Mouse (Mus musculus) mouse embryonic stem cell (cell line): ENCODE data around the gene Prl7d1.
"Not testable (repeated sequence)": the region's sequence is repeated elsewhere in the genome, so short reads cannot be mapped to it uniquely, and the experiment has no call there.

Experiments used
- in situ Hi-C, 2 experiments: fragments of 300-500 bp; cut with MboI; formaldehyde crosslinking; loops; 1 replicate in 1 of 2; 3 replicates in 1 of 2; pipeline ENCODE4 v1.14.3; 2019 to 2020; ENCODE audit warnings: low sequenced_read_pairs in 2 of 2, low pct_unique_long_range_greater_than_20kb in 1 of 2, mixed read lengths in 1 of 2; ENCODE audit not compliant: unreplicated experiment in 1 of 2

Gene Prl7d1

DNA sequence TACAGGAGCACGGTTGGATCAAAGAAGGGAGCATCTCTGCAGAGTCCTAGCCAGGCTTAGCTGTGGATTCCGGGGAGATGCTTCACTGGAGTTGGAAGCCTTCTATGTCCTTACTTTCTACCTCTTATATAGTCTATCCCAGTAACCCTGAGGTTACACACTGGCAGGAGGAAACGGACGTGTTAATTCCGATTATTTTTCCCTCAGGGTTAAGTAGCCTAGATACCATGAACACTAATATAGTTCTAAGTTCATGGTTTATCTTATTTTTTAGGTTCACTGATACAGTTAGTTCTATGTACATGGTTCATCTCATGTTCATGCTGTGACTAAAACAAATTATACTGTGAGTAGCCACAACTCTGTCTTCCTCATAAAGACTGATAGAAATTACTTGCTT, at the start of gene Prl7d1:
Gene Prl7d1 (minus strand): TSS at position 101 of the 400 bp plus-strand sequence.
- in situ Hi-C loops: no loop called here

DNA sequence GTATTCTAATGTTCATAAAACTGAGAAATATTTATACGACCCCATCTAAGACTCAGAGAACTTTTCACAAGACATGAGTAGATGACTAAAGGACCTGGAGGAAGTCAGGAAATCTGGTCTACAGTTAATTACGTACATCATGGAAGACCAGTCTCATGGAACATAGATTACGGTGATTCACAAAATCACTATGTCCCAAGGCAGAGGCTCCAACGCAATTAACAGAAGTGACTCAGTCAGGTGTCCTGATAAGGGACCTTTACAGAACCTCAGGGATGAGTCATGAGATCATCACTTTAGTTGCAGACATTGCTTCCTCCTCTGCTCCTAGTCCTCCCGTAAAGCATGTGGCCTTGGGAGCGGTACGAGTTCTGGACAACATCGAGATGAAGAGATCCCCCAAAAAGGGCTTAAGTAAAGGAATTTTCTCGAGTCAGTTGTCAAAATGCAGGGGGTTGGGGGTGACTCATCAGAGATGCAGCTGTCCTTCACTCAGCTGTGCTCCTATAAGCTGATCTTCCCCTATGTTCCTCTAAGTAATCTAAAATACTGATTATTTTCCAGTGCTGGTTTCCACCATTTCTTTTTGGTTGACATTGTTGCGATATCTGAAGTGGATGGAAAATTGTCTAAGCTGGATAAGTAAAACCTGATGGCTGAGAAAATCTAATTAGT, 18.1 kb upstream of the Prl7d1 start:
- in situ Hi-C loops: no loop called here

DNA sequence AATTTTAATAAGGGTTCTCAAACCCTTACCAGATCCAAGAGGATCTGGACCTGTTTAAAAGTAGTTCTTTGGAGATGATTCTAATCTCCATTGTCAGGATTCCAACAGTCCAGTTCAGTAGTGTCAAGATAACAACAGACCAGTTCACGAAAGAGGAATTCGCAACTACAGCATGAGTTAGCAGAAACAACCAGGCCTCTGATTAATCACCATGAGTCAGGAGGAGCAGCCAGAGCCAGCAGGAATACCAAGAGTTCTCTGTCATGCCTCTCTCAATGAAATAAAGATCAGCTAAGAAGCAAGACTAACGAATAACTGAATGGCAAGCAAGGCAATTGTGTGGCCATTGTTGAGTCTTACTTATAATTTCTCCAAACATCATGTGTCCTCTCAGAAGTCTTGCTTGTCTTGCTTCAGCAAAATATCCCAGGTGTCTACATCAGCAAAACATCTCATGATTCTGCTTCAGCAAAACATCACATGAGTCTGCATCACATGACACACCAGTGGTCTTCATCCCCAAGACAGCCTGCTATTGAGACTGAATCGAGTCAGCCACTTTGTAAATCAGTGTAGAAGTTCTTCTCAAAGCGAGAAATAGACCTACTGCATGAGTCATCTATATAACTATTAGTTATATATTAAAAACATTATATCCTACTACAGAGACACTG, 13.9 kb upstream of the Prl7d1 start:
- in situ Hi-C loops: not testable (repeated sequence)

DNA sequence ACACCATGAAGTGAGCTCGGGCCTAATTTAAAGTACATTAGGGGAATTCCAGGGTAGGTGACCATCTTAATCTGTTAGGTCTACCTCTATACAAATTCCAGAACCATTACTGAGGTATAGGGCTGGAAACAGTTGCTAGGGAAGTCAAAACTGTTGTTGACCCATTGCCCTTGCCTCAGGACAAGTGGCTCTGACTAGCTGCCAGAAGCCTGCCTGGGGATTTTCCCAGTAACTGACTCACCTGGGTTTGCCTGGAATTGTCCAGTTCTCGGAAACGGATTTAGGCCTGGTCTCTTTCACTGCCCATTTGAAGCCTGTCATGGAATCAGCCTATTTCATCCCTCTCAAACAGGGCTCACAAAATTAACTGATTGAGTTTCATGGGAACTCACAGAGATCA, 8.5 kb upstream of the Prl7d1 start:
- in situ Hi-C loops: not testable (repeated sequence)

DNA sequence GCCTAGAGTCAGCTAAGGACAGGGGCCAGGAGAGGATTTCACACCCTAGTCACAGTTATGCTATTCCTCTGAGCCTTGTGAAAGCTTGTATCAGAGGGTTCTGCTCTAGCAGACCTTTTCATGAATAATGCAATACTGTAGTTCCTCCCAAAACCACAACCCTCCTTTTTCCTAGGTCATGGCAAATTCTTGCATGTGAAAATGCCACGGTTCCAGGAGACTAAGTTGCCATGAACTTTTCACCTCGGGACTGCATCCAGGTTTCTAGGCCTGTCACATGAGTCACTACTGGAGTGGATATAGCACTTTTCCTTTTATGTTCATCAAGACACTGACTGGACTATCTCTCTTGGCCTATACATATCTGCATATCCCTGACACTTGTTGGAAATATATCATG, 10.0 kb downstream of the Prl7d1 start:
- in situ Hi-C loops: no loop called here

DNA sequence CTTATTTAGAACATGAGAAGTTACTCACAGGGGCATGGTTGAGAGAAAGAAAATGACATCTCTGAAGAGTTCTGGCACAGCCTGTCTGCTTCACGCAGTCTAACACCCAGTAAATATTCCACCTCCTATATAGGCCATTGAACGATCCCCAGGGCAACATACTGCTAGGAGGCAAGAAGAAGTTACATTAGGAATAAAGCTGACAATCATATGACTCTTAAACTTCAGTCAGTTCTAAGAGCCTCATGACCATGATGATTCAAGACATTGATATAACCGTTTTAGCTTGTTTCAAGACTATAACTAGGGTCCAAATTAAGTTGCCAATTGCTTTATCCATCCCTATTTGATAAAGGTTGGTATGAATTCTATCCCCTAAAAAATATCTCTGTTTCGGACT, 48.6 kb downstream of the Prl7d1 start, which contains the start of gene Prl7a2:
Gene Prl7a2 (minus strand): TSS at position 101 of the 400 bp plus-strand sequence.
- in situ Hi-C loops: no loop called here

DNA sequence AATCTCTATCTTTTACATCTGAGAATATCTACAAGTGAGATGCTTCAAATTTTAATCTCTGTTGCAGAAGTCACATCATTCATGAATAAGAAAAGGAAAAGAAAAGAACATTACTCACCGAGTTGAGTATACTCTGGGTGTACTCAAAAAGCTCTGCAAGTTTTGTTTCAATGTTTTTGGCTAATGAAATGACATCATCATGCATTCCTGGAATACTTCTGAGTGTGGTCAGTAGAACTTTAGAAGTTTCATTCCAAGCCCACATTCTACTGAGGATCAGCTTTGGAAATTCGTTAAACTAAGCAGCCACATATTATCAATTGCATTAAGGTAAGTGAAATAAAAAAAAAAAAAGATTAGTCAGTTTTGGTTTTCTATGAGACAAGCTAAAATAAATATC, 55.8 kb downstream of the Prl7d1 start:
- in situ Hi-C loops: no loop called here
